Mouse (Mus musculus): ENCODE results near the gene Rassf10.
A peak's percentile ranks its signal among the peaks of the same experiment; 100 is the strongest.
"Not testable (repeated sequence)": the region's sequence is repeated elsewhere in the genome, so short reads cannot be mapped to it uniquely, and the experiment has no call there.

Gene Rassf10

GRCm38 (mm10) chr7:112953777-112954291 lies at the start of gene Rassf10:
TSS of gene Rassf10 (plus strand) at chr7:112953962.
- ATAC-seq (ENCODE audit: insufficient number of reproducible peaks, low FRiP score, low TSS enrichment) = no peak

GRCm38 (mm10) chr7:112906848-112907247 lies 46.9 kb upstream of the Rassf10 start:
- ATAC-seq (ENCODE audit: insufficient number of reproducible peaks, low FRiP score, low TSS enrichment) = no peak

- ATAC-seq (ENCODE audit: insufficient number of reproducible peaks, low FRiP score, low TSS enrichment) = no peak
Measured at GRCm38 (mm10) chr7:112907468-112907867, 46.3 kb upstream of the Rassf10 start.

- no peak for ATAC-seq (ENCODE audit: insufficient number of reproducible peaks, low FRiP score, low TSS enrichment)
Measured at GRCm38 (mm10) chr7:112909164-112909563, 44.6 kb upstream of the Rassf10 start.

GRCm38 (mm10) chr7:112912969-112913368 lies 40.8 kb upstream of the Rassf10 start:
- no peak for ATAC-seq (ENCODE audit: insufficient number of reproducible peaks, low FRiP score, low TSS enrichment)

- no peak for ATAC-seq (ENCODE audit: insufficient number of reproducible peaks, low FRiP score, low TSS enrichment)
Measured at GRCm38 (mm10) chr7:112915571-112915970, 38.2 kb upstream of the Rassf10 start.

GRCm38 (mm10) chr7:112917613-112918278 lies 36.0 kb upstream of the Rassf10 start:
- no peak for ATAC-seq (ENCODE audit: insufficient number of reproducible peaks, low FRiP score, low TSS enrichment)

- ATAC-seq (ENCODE audit: insufficient number of reproducible peaks, low FRiP score, low TSS enrichment) = peak; percentile 79
Measured at GRCm38 (mm10) chr7:112918279-112918991, 35.3 kb upstream of the Rassf10 start.

- ATAC-seq (ENCODE audit: insufficient number of reproducible peaks, low FRiP score, low TSS enrichment) = 0 out of 2 replicates have a peak, but pooled peaks have one; percentile 56
Measured at GRCm38 (mm10) chr7:112919845-112920244, 33.9 kb upstream of the Rassf10 start.

GRCm38 (mm10) chr7:112922801-112923200 lies 31.0 kb upstream of the Rassf10 start:
- ATAC-seq (ENCODE audit: insufficient number of reproducible peaks, low FRiP score, low TSS enrichment) = no peak

- ATAC-seq (ENCODE audit: insufficient number of reproducible peaks, low FRiP score, low TSS enrichment) = no peak
Measured at GRCm38 (mm10) chr7:112923712-112924111, 30.1 kb upstream of the Rassf10 start.

- ATAC-seq (ENCODE audit: insufficient number of reproducible peaks, low FRiP score, low TSS enrichment) = no peak
Measured at GRCm38 (mm10) chr7:112930669-112931068, 23.1 kb upstream of the Rassf10 start.

GRCm38 (mm10) chr7:112935876-112936275 lies 17.9 kb upstream of the Rassf10 start:
- ATAC-seq (ENCODE audit: insufficient number of reproducible peaks, low FRiP score, low TSS enrichment) = not testable (repeated sequence)

GRCm38 (mm10) chr7:112937089-112937488 lies 16.7 kb upstream of the Rassf10 start:
- ATAC-seq (ENCODE audit: insufficient number of reproducible peaks, low FRiP score, low TSS enrichment) = no peak

- ATAC-seq (ENCODE audit: insufficient number of reproducible peaks, low FRiP score, low TSS enrichment) = no peak
Measured at GRCm38 (mm10) chr7:112938959-112939358, 14.8 kb upstream of the Rassf10 start.

GRCm38 (mm10) chr7:112942567-112942966 lies 11.2 kb upstream of the Rassf10 start:
- no peak for ATAC-seq (ENCODE audit: insufficient number of reproducible peaks, low FRiP score, low TSS enrichment)

- no peak for ATAC-seq (ENCODE audit: insufficient number of reproducible peaks, low FRiP score, low TSS enrichment)
Measured at GRCm38 (mm10) chr7:112943056-112943455, 10.7 kb upstream of the Rassf10 start.

GRCm38 (mm10) chr7:112946706-112947105 lies 7.1 kb upstream of the Rassf10 start:
- no peak for ATAC-seq (ENCODE audit: insufficient number of reproducible peaks, low FRiP score, low TSS enrichment)

GRCm38 (mm10) chr7:112954351-112955102 lies 765 bp downstream of the Rassf10 start:
- no peak for ATAC-seq (ENCODE audit: insufficient number of reproducible peaks, low FRiP score, low TSS enrichment)

GRCm38 (mm10) chr7:112955103-112955827 lies 1.5 kb downstream of the Rassf10 start:
- ATAC-seq (ENCODE audit: insufficient number of reproducible peaks, low FRiP score, low TSS enrichment) = 0 out of 2 replicates have a peak, but pooled peaks have one; percentile 36

Measured in cerebellum, adult (tissue).